Mouse (Mus musculus): ENCODE results near the gene B4galt5.

B4galt5 gene

GRCm38 (mm10) chr2:167333450-167333849 is 15.5 kb downstream of the B4galt5 start:
- DNase-seq (ENCODE audit: low read depth, low spot score): no peak

- no peak for DNase-seq (ENCODE audit: low read depth, low spot score)
These were observed 16.5 kb downstream of the B4galt5 start for GRCm38 (mm10) chr2:167332336-167332987.

DNA sequence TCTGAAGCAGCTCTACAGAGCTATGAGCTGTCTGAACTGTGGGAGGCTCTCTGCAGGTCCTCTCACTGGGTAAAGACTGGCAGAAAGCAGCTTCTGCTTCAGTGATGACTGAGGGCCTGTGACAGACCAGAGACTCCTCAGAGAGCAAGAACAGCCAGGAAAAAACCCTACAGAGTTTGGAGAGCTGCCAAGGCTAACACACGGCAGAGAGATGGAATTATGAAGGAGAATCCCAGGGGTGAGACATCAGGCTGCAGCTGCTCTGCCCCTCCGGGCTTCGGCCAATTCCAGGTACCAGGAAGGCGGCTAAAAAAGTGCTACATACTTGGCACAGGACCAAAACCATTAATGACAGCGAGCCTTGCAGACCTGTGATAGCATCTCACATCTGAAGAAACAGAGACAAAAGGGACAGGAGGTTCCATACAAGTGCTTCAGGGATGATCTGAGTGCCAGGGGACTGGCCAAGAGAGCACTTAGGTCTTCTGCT is 17.5 kb downstream of the B4galt5 start:
- no peak for DNase-seq (ENCODE audit: low read depth, low spot score)

DNA sequence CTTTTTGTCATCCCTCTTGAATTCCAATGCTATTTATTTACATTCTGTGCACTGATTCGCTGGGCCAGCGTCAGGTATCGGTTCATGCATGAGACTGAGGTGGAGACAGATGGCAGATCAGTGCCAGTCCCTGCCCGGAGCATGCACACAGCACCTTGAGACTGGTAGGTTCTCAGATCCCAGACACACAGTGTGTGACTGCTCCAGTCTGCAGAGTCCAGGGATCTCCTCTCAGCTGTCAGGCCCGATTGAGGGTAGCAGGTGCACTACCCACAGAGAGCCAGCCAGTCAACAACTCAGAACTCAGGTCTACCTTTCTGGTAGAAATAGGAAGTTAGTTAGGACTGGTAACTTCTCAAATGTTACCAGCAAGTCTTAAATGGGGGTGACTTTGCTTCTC is 18.4 kb downstream of the B4galt5 start:
- DNase-seq (ENCODE audit: low read depth, low spot score): no peak

- DNase-seq (ENCODE audit: low read depth, low spot score): no peak
These were observed 19.3 kb downstream of the B4galt5 start for GRCm38 (mm10) chr2:167329478-167330262.

- DNase-seq (ENCODE audit: low read depth, low spot score): no peak
These were observed 20.6 kb downstream of the B4galt5 start for GRCm38 (mm10) chr2:167328340-167328739.

- no peak for DNase-seq (ENCODE audit: low read depth, low spot score)
These were observed 22.4 kb downstream of the B4galt5 start for GRCm38 (mm10) chr2:167326582-167326981.

DNA sequence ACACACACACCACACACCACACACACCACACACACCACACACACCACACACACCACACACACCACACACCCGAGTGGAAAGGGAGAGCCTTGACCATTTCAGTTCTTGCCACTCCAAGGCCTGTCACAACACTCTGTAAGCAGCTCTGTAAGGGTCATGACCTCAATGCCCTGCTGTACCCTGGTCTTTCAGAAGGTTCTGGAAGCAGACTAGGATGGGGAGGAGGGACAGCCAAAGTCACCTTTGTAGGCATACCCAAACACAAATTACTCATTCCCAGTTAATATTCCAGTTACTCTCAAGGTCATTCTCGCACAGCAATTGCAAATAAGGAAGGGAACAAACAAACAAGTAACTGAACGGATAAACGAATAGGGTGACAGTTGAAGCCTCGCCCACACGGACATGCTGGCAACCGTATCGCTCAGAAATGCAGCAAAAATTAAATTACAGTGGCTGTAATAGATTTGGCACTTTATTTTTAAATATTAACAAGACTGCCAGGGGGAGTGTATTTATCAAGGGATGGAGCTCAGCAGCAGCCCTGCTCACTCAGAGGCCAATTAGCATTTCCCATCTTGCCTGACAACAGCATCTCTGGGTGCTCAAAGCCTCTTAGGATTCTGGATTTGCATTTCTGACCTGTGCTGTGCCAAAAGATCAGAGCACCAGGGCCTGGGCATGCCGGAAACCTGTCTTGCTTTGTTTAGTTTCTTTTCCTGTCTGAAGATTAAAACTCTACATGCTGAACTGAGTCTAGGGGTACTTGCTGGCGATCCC is 24.6 kb downstream of the B4galt5 start:
- no peak for DNase-seq (ENCODE audit: low read depth, low spot score)

DNA sequence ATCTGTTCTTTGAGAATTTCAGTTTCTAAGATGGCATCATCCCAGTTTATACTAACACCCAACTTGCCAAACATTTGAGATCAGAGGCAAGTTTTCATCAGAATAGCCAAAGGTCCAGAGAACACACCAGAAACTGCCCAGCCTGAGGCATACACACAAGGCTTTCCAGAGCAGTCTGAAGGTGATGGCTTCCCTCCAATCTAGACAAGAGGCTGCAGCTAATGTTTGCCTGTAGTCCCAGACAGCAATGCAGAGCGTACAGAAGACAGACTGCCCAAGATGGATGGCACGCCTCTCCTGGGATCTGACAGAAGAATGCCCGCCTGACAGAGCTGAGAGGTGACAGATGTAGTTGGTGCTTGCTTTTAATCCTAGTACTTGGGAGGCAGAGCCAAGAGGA is 25.9 kb downstream of the B4galt5 start:
- no peak for DNase-seq (ENCODE audit: low read depth, low spot score)

- DNase-seq (ENCODE audit: low read depth, low spot score): no peak
These were observed 27.6 kb downstream of the B4galt5 start for GRCm38 (mm10) chr2:167321372-167321771.

DNA sequence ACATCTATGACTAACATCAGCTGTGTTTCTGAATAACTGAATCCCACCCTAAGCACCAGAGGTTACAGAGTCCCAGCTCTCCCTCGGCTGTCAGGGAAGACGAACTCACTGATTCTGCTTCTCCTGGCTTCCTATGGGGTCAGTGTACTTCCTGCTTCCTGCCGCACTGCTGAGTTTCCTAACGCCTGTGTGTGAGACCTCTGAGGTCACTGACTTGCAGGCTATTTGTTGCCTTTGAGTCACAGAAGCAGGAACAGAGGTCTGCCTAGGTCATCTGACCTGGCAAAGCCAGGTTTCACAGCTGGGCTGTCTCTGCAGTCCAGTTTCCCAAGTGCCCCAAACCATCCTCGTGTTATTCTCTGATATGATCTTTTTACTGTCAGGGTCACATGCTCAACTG is 30.0 kb downstream of the B4galt5 start:
- no peak for DNase-seq (ENCODE audit: low read depth, low spot score)

- DNase-seq (ENCODE audit: low read depth, low spot score): no peak
These were observed 32.2 kb downstream of the B4galt5 start for GRCm38 (mm10) chr2:167316724-167317187.

DNA sequence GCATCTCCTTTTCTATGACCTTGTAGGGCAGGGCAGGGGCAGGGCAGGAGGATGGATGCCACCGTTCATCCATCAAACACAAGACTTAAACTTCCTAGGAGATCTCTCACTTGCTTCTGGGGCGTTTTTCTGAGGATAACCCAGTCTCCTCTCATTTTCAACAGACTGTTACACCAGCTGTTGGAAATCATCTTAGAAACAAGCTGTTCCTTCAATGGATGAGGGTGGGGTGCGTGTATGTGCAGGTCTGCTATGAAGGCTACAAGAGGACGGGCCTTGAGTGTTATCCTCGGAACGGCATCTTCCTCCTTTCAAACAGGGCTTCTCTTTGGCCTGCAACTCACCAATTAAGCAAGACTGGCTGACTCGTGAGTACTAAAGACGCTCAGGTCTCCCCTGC is 34.5 kb downstream of the B4galt5 start:
- DNase-seq (ENCODE audit: low read depth, low spot score): no peak

GRCm38 (mm10) chr2:167313501-167314326 is 35.3 kb downstream of the B4galt5 start:
- no peak for DNase-seq (ENCODE audit: low read depth, low spot score)

GRCm38 (mm10) chr2:167310121-167310520 is 38.9 kb downstream of the B4galt5 start:
- DNase-seq (ENCODE audit: low read depth, low spot score): no peak

DNA sequence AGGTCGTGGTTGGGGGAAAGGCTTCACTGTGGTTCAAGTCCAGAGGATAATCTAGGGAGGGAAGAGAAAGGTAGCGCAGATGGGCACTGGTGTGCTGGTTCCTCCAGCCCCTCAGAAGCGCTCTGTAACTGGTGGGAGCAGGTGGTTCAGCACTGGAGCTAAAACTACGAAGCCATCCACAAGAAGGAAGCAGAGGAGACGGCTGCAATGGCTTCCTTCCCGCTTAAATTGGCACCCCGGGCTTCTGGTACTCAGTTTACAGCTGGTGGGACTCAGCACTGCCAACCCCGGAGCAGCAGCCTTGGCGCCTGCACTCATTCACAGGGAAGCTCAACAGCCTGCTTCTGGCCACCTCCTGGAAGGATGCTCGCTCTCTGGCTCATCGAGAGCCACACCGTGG is 39.7 kb downstream of the B4galt5 start:
- DNase-seq (ENCODE audit: low read depth, low spot score): no peak

DNA sequence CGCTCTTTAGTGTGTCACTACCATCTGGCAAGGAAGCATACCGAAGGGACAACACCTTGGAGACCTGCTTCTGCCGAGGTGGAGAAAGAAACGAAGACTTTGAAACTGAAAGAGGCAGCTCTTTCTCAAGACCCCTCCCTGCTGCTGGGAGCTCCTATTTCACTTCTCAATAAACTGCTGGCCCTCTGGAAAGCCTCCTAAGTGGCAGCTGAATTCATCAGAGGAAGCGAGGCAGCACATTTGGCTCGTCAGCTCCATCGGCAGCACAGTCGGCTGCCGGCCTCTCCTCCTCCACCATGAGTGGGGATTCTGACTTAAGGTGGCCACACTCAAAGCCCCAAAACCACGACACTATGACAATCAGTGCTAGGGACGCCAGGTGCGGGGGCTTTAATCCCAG is 41.3 kb downstream of the B4galt5 start:
- DNase-seq (ENCODE audit: low read depth, low spot score): no peak

DNA sequence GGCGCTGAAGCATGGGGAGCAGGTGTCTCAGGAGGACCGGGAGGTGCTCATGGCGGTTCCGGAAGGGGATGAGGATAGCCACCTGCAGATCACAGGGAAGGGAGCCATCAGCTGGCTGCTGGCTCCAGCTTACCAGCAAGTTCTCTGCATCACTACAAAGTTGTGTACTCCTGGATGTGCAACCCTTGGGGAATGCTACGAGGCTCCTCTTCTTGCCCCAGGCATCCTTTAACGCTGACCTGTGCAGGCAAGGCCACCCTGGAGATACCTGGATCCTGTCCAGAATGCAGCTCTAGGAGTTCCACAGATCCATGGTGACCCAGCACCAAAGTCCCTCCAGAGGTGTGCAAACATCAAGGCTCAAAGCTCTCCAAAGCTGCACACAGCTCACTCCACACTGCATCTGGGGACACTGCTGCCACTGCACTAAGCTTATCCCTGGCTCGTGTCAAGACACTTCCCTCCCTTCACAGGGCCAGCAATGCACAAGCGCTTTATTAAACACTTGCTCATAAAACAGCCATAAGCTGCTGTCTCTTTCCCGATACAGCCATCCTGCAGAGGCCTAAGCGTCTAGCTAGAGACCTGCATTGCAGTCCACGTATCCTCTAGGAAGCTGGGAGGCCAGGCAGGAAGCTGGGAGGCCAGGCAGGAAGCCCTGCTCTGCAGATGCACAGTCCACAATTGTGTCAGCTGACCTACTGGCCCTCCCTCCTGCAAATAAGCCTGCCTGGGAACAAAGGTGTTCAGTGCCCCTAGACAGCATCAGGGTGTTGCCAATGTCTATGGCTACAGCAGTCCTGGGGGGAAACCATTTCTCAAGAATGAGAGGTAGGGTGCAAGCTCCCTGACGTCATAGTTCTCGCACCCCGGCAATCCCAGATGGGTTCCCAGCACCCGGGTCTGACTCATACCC is 42.1 kb downstream of the B4galt5 start:
- DNase-seq (ENCODE audit: low read depth, low spot score): no peak

- no peak for DNase-seq (ENCODE audit: low read depth, low spot score)
These were observed 42.7 kb downstream of the B4galt5 start for GRCm38 (mm10) chr2:167306273-167306594.

Measured in WW6 (cell line).